Mouse (Mus musculus) hindbrain, embryonic 16.5 days (tissue): Measurements from ENCODE around the gene Galnt15. TPM values are rescaled to one million over a fixed set of nuclear protein-coding genes. Genes with fewer than 3 reads are reported as not detected.

Experiments
- ATAC-seq: fragments of 200-750 bp; cut with Nextera tagmentation; 2 replicates; pipeline ENCODE4 v1.8.0; 2017; ENCODE audit warnings: moderate TSS enrichment, moderate library complexity
- H3K27ac ChIP-seq: fragments of 300-500 bp; sonication (generic); 2 replicates; pipeline ENCODE4 v1.5.1; 2014; ENCODE audit warnings: low read depth, mild to moderate bottlenecking, control low read depth, low read length, moderate library complexity
- H3K27me3 ChIP-seq: fragments of 300-500 bp; sonication (generic); replicated peaks from 2 replicates; pipeline ENCODE4 v1.6.1; 2014; ENCODE audit warnings: low read length; ENCODE audit not compliant: control insufficient read depth, insufficient read depth
- H3K36me3 ChIP-seq: fragments of 300-500 bp; sonication (generic); 2 replicates; pipeline ENCODE4 v1.6.1; 2014; ENCODE audit warnings: mild to moderate bottlenecking, low read length, moderate library complexity, mixed read lengths; ENCODE audit not compliant: control insufficient read depth, insufficient read depth
- H3K4me1 ChIP-seq: fragments of 300-500 bp; sonication (generic); 2 replicates; pipeline ENCODE4 v1.6.1; 2014; ENCODE audit warnings: low read depth, low read length; ENCODE audit not compliant: control insufficient read depth, insufficient read depth
- H3K4me2 ChIP-seq: fragments of 300-500 bp; sonication (generic); 2 replicates; pipeline ENCODE4 v1.6.1; 2014; ENCODE audit warnings: mild to moderate bottlenecking, low read length, control low read depth, moderate library complexity
- H3K4me3 ChIP-seq: fragments of 300-500 bp; sonication (generic); 2 replicates; pipeline ENCODE4 v1.5.1; 2014; ENCODE audit warnings: mild to moderate bottlenecking, low read length, control low read depth, moderate library complexity
- H3K9ac ChIP-seq: fragments of 300-500 bp; sonication (generic); 2 replicates; pipeline ENCODE4 v1.6.1; 2014; ENCODE audit warnings: low read depth, mild to moderate bottlenecking, control low read depth, low read length, moderate library complexity
- H3K9me3 ChIP-seq: fragments of 300-500 bp; sonication (generic); 2 replicates; pipeline ENCODE4 v1.6.1; 2014; ENCODE audit warnings: mild to moderate bottlenecking, low read length, moderate library complexity; ENCODE audit not compliant: control insufficient read depth
- WGBS: fragments of 180-500 bp; shearing (Covaris S2); extraction: QIAGEN DNeasy Blood & Tissue Kit; methylation state at CpG from one replicate; pipeline ENCODE4 v1.1.7; 2014; 5-methylcytosine and 5-hydroxymethylcytosine counted together
- polyA plus RNA-seq: library from polyadenylated mRNA; unstranded; fragments of >200 nt; fragmentation: Nextera tagmentation; extraction: Ambion mirVana; gene quantifications from 2 replicates; pipeline ENCODE4 v1.2.1, GENCODE M21; 2015

Gene Galnt15
- polyA plus RNA-seq, 1 experiment from 2014 or later = 1.4 TPM

DNA sequence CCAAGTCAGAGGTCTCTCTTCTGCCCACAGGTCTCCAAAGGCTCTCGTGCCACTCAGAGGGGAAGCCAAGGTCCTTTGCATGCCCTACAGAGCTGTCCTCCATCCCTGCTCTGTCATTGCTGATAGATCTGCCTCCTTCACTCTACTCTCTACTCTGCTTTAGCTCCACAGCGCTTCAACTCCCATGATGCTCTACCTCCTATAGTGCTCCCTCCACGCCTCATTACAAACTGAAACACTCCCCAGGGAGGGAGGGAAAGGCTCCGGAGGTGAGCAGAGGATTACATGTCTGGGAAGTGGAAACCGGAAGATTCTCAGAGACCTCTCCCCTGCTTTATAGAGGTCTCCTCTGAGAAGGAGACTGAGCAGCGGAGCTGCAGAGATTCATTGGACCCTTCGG is 1.6 kb upstream of the Galnt15 start:
- Histone ChIP-seq H3K27ac (no peak overlapping the region), H3K27me3 (no peaks in the 10 kb centered on the region), H3K4me1 (peaks cover 12% of the 10 kb centered on the region), H3K9ac (no peak overlapping the region), H3K4me3 (no peak overlapping the region), H3K4me2 (no peak overlapping the region), H3K36me3 (no peaks in the 10 kb centered on the region), H3K9me3 (no peaks in the 10 kb centered on the region)
- no peak for ATAC-seq
- WGBS = 55% methylated on average over 7 of the region's 7 CpGs

DNA sequence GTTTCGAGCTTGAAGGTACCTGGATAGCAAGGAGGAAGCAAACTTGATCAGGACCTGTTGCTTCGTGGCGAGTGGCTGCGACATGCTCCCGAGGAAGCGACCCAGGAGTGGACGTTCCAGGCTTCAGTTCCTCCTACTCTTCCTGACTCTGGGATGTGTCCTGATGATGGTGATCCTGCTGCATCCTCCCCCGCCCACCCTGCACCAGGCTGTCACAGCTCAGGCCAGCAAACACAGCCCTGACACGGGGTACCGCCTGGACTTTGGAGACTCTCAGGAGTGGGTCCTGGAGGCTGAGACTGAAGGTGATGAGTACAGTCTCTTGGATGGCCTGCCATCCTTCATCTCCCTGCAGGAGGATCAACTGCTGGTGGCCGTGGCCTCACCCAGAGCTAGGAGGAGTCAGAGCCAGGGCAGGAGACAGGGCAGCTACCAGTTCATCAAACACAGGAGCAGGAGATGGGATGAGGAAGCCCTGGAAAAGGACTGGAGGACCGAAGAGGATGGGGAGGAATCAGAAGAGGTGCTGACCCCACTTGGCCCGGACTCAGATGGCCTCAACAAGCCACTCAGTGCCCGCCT is 713 bp downstream of the Galnt15 start:
- peaks cover 12% of the 10 kb centered on the region for H3K4me1 ChIP-seq
- H3K4me2 ChIP-seq = peak overlapping the region; percentile 28
- no peak for ATAC-seq
- H3K4me3 ChIP-seq = no peak overlapping the region
- 80% methylated on average over 14 of the region's 14 CpGs for WGBS
- no peak overlapping the region for H3K27ac ChIP-seq
- H3K36me3 ChIP-seq = no peaks in the 10 kb centered on the region
- H3K9ac ChIP-seq = no peak overlapping the region
- no peaks in the 10 kb centered on the region for H3K9me3 ChIP-seq
- no peaks in the 10 kb centered on the region for H3K27me3 ChIP-seq

DNA sequence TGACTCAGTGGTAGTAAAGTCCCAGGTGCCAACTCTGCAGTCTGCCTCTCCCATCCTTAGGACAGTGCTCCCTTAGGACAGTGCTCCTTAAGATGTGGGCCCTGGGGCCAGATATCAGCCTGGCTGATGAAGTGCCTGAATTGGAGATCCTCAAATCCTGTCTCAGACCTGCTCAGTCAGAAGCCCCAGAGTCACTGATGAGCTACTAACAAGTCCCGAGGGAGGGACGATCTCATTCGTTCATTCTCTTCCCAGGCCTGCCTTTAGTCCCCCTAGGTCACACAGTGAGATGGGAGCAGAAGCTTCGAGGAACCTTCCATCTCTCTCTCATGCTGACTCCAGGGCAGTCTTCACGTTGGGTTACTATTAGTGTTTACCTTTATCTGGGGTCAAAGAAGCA is 1.3 kb downstream of the Galnt15 start:
- no peak for ATAC-seq
- H3K4me1 ChIP-seq = peaks cover 12% of the 10 kb centered on the region
- H3K4me3 ChIP-seq = no peak overlapping the region
- no peaks in the 10 kb centered on the region for H3K36me3 ChIP-seq
- H3K9ac ChIP-seq = no peak overlapping the region
- no peaks in the 10 kb centered on the region for H3K9me3 ChIP-seq
- H3K27me3 ChIP-seq = no peaks in the 10 kb centered on the region
- 79% methylated on average over 5 of the region's 5 CpGs for WGBS
- H3K27ac ChIP-seq = no peak overlapping the region
- H3K4me2 ChIP-seq = no peak overlapping the region

DNA sequence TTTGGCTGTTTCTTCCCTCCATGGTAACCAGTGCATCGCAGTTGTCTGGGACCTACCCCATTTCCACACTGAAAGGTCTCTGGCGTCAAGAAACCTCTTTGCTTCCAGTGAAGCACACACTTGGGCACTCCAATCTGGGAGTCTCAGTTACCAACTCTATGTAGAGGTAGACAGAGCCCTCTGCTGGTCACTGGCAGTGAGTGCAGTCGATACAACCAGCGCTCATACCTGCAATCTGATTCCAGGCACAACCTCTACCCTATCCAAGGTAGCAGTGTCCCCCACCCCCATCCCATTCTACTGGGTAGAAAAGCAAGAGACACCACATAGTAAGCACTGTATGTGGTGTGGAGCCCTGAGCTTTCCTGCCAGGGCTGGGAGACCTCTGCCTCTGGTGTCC is 3.7 kb downstream of the Galnt15 start:
- WGBS = 5% methylated on average over 4 of the region's 4 CpGs
- Histone ChIP-seq H3K27ac (no peak overlapping the region), H3K9me3 (no peaks in the 10 kb centered on the region), H3K4me2 (no peak overlapping the region), H3K4me3 (no peak overlapping the region), H3K36me3 (no peaks in the 10 kb centered on the region), H3K9ac (0 out of 2 replicates have a peak overlapping the region, but pooled peaks have one; percentile 14), H3K4me1 (peaks cover 12% of the 10 kb centered on the region), H3K27me3 (no peaks in the 10 kb centered on the region)
- ATAC-seq = peak; percentile 48; the same call in 1 of the 2 replicates

DNA sequence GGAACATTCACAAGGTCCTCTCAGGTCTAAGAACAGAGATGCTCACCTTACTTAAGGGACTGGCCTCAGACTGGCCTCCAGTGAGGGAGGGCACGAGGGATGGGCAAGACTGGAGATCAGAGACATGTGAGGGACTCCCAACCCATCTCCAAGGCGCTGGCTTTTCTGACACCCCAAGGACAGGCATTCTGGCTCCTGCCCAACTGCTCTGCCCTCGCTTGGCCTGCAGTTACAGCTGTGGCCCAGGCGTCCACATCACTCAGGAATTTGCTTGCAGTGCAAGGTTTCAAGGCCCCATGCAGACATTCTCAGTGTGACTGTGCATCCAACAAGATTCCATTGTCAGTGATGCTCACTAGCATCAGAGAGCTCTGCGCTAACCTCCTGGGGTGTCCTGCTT is 7.7 kb downstream of the Galnt15 start:
- H3K4me3 ChIP-seq = no peak overlapping the region
- H3K4me1 ChIP-seq = no peaks in the 10 kb centered on the region
- no peak overlapping the region for H3K9ac ChIP-seq
- ATAC-seq = no peak
- H3K27ac ChIP-seq = no peak overlapping the region
- WGBS = 82% methylated on average over 5 of the region's 5 CpGs
- H3K9me3 ChIP-seq = no peaks in the 10 kb centered on the region
- H3K27me3 ChIP-seq = no peaks in the 10 kb centered on the region
- no peaks in the 10 kb centered on the region for H3K36me3 ChIP-seq
- no peak overlapping the region for H3K4me2 ChIP-seq

DNA sequence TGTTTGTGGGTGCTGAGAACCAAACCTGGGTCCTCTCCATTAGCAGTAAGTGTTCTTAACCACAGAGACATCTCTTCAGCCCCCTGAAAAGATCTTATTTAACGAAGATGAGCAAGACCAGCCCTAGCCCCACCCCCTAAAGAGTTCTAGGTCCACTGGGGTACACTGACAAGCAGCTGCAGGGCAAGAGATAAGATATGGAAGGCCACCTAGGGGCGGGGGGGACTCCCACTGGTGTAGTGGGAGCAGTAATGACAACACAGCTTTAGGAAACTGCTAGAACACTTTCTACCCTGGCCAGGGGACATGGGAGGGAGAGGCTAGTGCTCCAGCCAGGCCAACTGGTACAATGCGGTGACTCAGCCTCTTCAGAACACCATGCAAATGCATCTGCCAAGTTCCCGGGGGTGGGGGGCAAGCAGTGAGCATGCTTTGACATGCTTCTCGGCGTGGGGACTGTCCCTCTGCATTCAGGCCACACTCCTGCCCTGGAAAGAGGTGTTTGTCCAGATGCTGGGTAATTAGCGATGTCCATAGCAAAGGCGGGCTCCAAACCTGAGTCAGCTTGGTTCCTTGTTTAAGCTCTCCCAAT is 9.0 kb downstream of the Galnt15 start:
- Histone ChIP-seq H3K27me3 (no peaks in the 10 kb centered on the region), H3K4me2 (no peak overlapping the region), H3K36me3 (no peaks in the 10 kb centered on the region), H3K27ac (no peak overlapping the region), H3K4me3 (no peak overlapping the region), H3K4me1 (no peaks in the 10 kb centered on the region), H3K9me3 (no peaks in the 10 kb centered on the region), H3K9ac (no peak overlapping the region)
- ATAC-seq = no peak
- 81% methylated on average over 8 of the region's 8 CpGs for WGBS

DNA sequence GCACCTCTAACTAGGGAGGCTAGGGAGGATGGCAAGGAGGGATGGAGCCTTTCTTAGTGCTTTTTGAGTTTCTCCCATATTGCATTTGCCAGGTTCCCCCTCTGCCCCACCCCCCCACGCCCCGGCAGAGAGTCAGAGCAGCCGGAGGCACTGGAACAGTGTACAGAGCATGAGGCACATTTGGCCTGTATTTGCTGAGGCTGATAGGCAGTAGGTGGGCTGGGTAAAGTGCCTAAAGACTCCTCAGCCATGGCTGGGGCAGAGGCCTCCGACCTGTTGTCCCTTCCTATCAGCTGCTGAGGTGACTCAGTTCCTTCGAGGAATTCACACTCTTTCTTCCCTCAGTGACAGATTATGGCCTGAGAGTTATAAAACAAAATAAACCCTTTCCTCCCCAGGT is 13.3 kb downstream of the Galnt15 start:
- H3K4me1 ChIP-seq = no peaks in the 10 kb centered on the region
- no peak overlapping the region for H3K4me2 ChIP-seq
- H3K9ac ChIP-seq = no peak overlapping the region
- no peak overlapping the region for H3K4me3 ChIP-seq
- H3K36me3 ChIP-seq = no peaks in the 10 kb centered on the region
- no peaks in the 10 kb centered on the region for H3K9me3 ChIP-seq
- H3K27me3 ChIP-seq = no peaks in the 10 kb centered on the region
- no peak overlapping the region for H3K27ac ChIP-seq
- ATAC-seq = no peak
- 75% methylated on average over 5 of the region's 5 CpGs for WGBS

DNA sequence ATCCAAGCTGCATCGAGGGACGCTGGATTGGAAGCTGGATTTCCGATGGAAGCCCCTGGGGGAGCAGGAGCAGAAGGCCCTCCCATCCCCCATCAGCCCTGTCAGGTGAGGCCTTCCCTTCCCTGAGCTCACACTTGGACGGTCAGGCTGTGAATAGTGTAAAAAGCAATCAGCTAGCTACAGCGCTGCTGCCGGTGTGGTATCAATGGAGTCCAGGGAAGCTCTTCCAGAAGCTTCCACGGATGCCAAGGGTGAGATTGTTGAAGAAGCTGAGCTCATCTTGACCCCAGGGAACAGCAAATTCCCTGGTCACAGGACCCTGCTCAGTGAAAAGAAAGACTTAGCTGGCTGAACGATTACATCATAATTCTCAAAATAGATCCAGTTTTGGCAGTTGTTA is 17.6 kb downstream of the Galnt15 start:
- H3K27ac ChIP-seq = no peak overlapping the region
- H3K36me3 ChIP-seq = no peaks in the 10 kb centered on the region
- WGBS = 71% methylated on average over 8 of the region's 8 CpGs
- no peak for ATAC-seq
- H3K4me2 ChIP-seq = no peak overlapping the region
- no peak overlapping the region for H3K9ac ChIP-seq
- no peaks in the 10 kb centered on the region for H3K9me3 ChIP-seq
- H3K4me1 ChIP-seq = no peaks in the 10 kb centered on the region
- no peak overlapping the region for H3K4me3 ChIP-seq
- no peaks in the 10 kb centered on the region for H3K27me3 ChIP-seq

DNA sequence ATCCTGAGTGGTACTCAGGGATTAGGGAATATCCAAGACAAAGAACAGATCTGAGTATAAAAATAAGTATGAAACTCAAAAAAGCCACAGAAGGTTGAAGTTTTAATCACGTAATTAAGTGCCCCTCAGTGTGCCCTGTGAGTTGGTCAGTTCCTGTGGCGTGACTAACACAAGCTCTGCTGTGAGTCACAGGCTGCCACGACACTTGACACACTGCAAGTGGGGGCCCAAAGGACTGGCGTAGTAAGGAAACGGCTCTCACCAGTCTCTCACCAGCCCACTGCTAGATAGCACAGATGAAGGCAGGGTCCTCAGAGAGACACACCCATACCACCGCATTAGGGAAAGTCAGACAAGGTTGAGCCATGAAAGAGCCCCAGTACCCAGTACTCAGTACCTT is 21.4 kb downstream of the Galnt15 start:
- H3K4me1 ChIP-seq = no peaks in the 10 kb centered on the region
- H3K9me3 ChIP-seq = no peaks in the 10 kb centered on the region
- H3K4me2 ChIP-seq = no peak overlapping the region
- no peaks in the 10 kb centered on the region for H3K36me3 ChIP-seq
- no peak for ATAC-seq
- no peak overlapping the region for H3K9ac ChIP-seq
- no peak overlapping the region for H3K27ac ChIP-seq
- no peak overlapping the region for H3K4me3 ChIP-seq
- 86% methylated on average over 6 of the region's 6 CpGs for WGBS
- no peaks in the 10 kb centered on the region for H3K27me3 ChIP-seq
